Comparison of ENCODE assay signal across 25 mouse cellular contexts in the genomic region with DNA sequence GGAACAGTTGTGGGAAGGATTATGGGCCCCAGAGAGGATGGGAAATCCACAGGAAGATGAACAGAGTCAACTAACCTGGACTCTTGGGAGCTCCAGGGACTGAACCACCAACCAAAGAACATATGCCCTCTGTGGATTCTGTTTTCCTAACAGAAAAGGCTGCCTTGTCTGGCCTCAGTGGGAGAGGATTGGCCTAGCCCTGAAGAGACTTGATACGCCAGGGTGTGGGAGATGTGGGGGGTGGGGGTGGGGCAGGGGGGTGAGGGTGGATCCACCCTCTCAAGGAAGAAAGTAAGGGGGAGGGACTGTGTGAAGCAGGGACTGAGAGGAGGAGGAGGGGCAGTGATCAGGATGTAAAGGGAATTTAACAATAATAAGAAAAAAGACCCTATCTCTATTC. TPM values are rescaled to one million over a fixed set of nuclear protein-coding genes. Genes with fewer than 3 reads are reported as not detected.
DNase-seq lines count a peak whose midpoint lies in the region; ATAC-seq lines count a peak whose summit lies in the region.
"Had no signal": no experiment of that assay in that cellular context is flagged by ENCODE, and none has a peak within 500 bp of the region (broad histone marks: within the 10 kb centered on the region; RNA-seq: fewer than 3 reads in every experiment).

No protein-coding gene starts in this region.

- H3K27ac ChIP-seq in embryonic facial prominence, embryonic 14.5 days (replicated peaks; ENCODE audit: low read depth, low read length), result no peak overlapping the region
- H3K27ac ChIP-seq in embryonic facial prominence, embryonic 10.5 days (replicated peaks), result no peak overlapping the region
- no peak overlapping the region for H3K27ac ChIP-seq in hindbrain, embryonic 11.5 days (ENCODE audit: low read depth, low read length)
- H3K27ac ChIP-seq in hindbrain, embryonic 13.5 days, result no peak overlapping the region
- H3K27ac ChIP-seq in neural tube, embryonic 12.5 days, result no peak overlapping the region
- H3K27ac ChIP-seq: forebrain, embryonic 13.5 days; gastrocnemius, adult 2 months; intestine, embryonic 15.5 days had no signal

- no peaks in the 10 kb centered on the region for H3K4me1 ChIP-seq in embryonic facial prominence, embryonic 14.5 days (ENCODE audit: control insufficient read depth, insufficient read depth, low read length)
- peaks cover 24% of the 10 kb centered on the region for H3K4me1 ChIP-seq in embryonic facial prominence, embryonic 10.5 days
- H3K4me1 ChIP-seq in hindbrain, embryonic 11.5 days (replicated peaks; ENCODE audit: control insufficient read depth, insufficient read depth, low read length), result 0 out of 2 replicates have a peak, but pooled peaks cover 4% of the 10 kb centered on the region
- peaks cover 11% of the 10 kb centered on the region; the same call in 1 of the 2 replicates for H3K4me1 ChIP-seq in hindbrain, embryonic 13.5 days (replicated peaks)
- H3K4me1 ChIP-seq in neural tube, embryonic 12.5 days, result peaks cover 12% of the 10 kb centered on the region
- H3K4me1 ChIP-seq: intestine, embryonic 15.5 days had no signal

- no peak overlapping the region for H3K4me3 ChIP-seq in embryonic facial prominence, embryonic 14.5 days (ENCODE audit: low read depth, low read length)
- H3K4me3 ChIP-seq in embryonic facial prominence, embryonic 10.5 days, result no peak overlapping the region
- H3K4me3 ChIP-seq in hindbrain, embryonic 11.5 days (ENCODE audit: low read depth, low read length), result no peak overlapping the region
- H3K4me3 ChIP-seq in hindbrain, embryonic 13.5 days, result no peak overlapping the region
- H3K4me3 ChIP-seq in neural tube, embryonic 12.5 days, result no peak overlapping the region
- H3K4me3 ChIP-seq: erythroblast, embryonic 14.5 days; forebrain, embryonic 13.5 days; gastrocnemius, adult 2 months; intestine, embryonic 15.5 days had no signal

- 31% methylated on average over 1 of the region's 1 CpGs for WGBS in embryonic facial prominence, embryonic 14.5 days
- 18% methylated on average over 1 of the region's 1 CpGs for WGBS in embryonic facial prominence, embryonic 10.5 days
- WGBS in hindbrain, embryonic 11.5 days, result 22% methylated on average over 1 of the region's 1 CpGs
- WGBS in hindbrain, embryonic 13.5 days, result 28% methylated on average over 1 of the region's 1 CpGs
- WGBS in neural tube, embryonic 12.5 days, result 18% methylated on average over 1 of the region's 1 CpGs

- H3K9ac ChIP-seq in embryonic facial prominence, embryonic 14.5 days (ENCODE audit: low read depth, low read length), result no peak overlapping the region
- H3K9ac ChIP-seq in hindbrain, embryonic 11.5 days (ENCODE audit: low read depth, low read length), result no peak overlapping the region
- no peak overlapping the region for H3K9ac ChIP-seq in hindbrain, embryonic 13.5 days
- no peak overlapping the region for H3K9ac ChIP-seq in neural tube, embryonic 12.5 days
- H3K9ac ChIP-seq: forebrain, embryonic 13.5 days; forebrain, postnatal 0 days; intestine, embryonic 15.5 days had no signal

- H3K4me2 ChIP-seq in embryonic facial prominence, embryonic 14.5 days (ENCODE audit: low read depth, low read length), result no peak overlapping the region
- H3K4me2 ChIP-seq in hindbrain, embryonic 11.5 days (replicated peaks; ENCODE audit: low read depth, low read length), result no peak overlapping the region
- no peak overlapping the region for H3K4me2 ChIP-seq in hindbrain, embryonic 13.5 days
- no peak overlapping the region for H3K4me2 ChIP-seq in neural tube, embryonic 12.5 days (replicated peaks)
- H3K4me2 ChIP-seq: forebrain, embryonic 13.5 days; heart, embryonic 11.5 days; intestine, embryonic 15.5 days had no signal

- H3K36me3 ChIP-seq in embryonic facial prominence, embryonic 14.5 days (ENCODE audit: control insufficient read depth, insufficient read depth, low read length), result no peaks in the 10 kb centered on the region
- peaks cover 11% of the 10 kb centered on the region for H3K36me3 ChIP-seq in embryonic facial prominence, embryonic 10.5 days (replicated peaks)
- no peaks in the 10 kb centered on the region for H3K36me3 ChIP-seq in hindbrain, embryonic 11.5 days (ENCODE audit: control insufficient read depth, insufficient read depth, low read length)
- no peaks in the 10 kb centered on the region for H3K36me3 ChIP-seq in hindbrain, embryonic 13.5 days
- peaks cover 5% of the 10 kb centered on the region for H3K36me3 ChIP-seq in neural tube, embryonic 12.5 days
- H3K36me3 ChIP-seq: G1E; intestine, embryonic 15.5 days had no signal

- DNase-seq in embryonic facial prominence, embryonic 14.5 days (ENCODE audit: low spot score), result no peak
- no peak for DNase-seq in embryonic facial prominence, embryonic 10.5 days (ENCODE audit: low spot score)
- no peak for DNase-seq in hindbrain, embryonic 11.5 days (ENCODE audit: low spot score)
- no peak for DNase-seq in neural tube, embryonic 10.5 days (ENCODE audit: extremely low spot score, low spot score)
- DNase-seq: adrenal gland, postnatal 10 days; adrenal gland, postnatal 36 days; B cell, adult 2 months; cerebellum, adult 18-20 months; cerebellum, adult 9-10 months; cerebellum, postnatal 14 days; forebrain, postnatal 0 days; gastrocnemius, adult 2 months; gastrocnemius, postnatal 14 days; heart, adult 11 months; kidney, adult 11 months had no signal

- ATAC-seq in embryonic facial prominence, embryonic 14.5 days (ENCODE audit: low read depth), result peak; percentile 53; the same call in 1 of the 2 replicates
- peak; percentile 54; the same call in 1 of the 2 replicates for ATAC-seq in hindbrain, embryonic 11.5 days (ENCODE audit: low FRiP score)
- ATAC-seq in hindbrain, embryonic 13.5 days (ENCODE audit: low FRiP score), result no peak
- ATAC-seq in neural tube, embryonic 12.5 days (ENCODE audit: low FRiP score, low read depth), result 0 out of 2 replicates have a peak, but pooled peaks have one; percentile 31
- ATAC-seq: forebrain, embryonic 13.5 days; forebrain, postnatal 0 days; hindbrain, embryonic 16.5 days; intestine, embryonic 15.5 days; Patski had no signal

- no peaks in the 10 kb centered on the region for H3K9me3 ChIP-seq in embryonic facial prominence, embryonic 14.5 days (ENCODE audit: control insufficient read depth, low read length)
- no peaks in the 10 kb centered on the region for H3K9me3 ChIP-seq in embryonic facial prominence, embryonic 10.5 days
- no peaks in the 10 kb centered on the region for H3K9me3 ChIP-seq in hindbrain, embryonic 11.5 days (ENCODE audit: control insufficient read depth, low read length)
- no peaks in the 10 kb centered on the region for H3K9me3 ChIP-seq in hindbrain, embryonic 13.5 days
- no peaks in the 10 kb centered on the region for H3K9me3 ChIP-seq in neural tube, embryonic 12.5 days
- H3K9me3 ChIP-seq: forebrain, embryonic 13.5 days; G1E; intestine, embryonic 15.5 days had no signal

- no peaks in the 10 kb centered on the region for H3K27me3 ChIP-seq in embryonic facial prominence, embryonic 14.5 days (replicated peaks; ENCODE audit: control insufficient read depth, insufficient read depth, low read length)
- no peaks in the 10 kb centered on the region for H3K27me3 ChIP-seq in embryonic facial prominence, embryonic 10.5 days (replicated peaks; ENCODE audit: low read depth, poor library complexity, severe bottlenecking)
- no peaks in the 10 kb centered on the region for H3K27me3 ChIP-seq in hindbrain, embryonic 11.5 days (ENCODE audit: control insufficient read depth, insufficient read depth, low read length)
- no peaks in the 10 kb centered on the region for H3K27me3 ChIP-seq in hindbrain, embryonic 13.5 days
- no peaks in the 10 kb centered on the region for H3K27me3 ChIP-seq in neural tube, embryonic 12.5 days (replicated peaks)
- H3K27me3 ChIP-seq: CH12.LX; forebrain, embryonic 13.5 days; intestine, embryonic 15.5 days; Patski had no signal

RNA-seq across cellular contexts. Expression of gene Plch1, which starts 26.5 kb away (rescaled TPM):
- 2.4 and 2.8 TPM in 2 replicates for polyA plus RNA-seq in embryonic facial prominence, embryonic 14.5 days (2014; fragmentation: Nextera tagmentation; extraction: Ambion mirVana)
- 10.5 and 19.0 TPM in 2 replicates for polyA plus RNA-seq in embryonic facial prominence, embryonic 10.5 days (2016; fragmentation: Nextera tagmentation; extraction: Ambion mirVana)
- 34.6 and 40.3 TPM in 2 replicates for polyA plus RNA-seq in hindbrain, embryonic 11.5 days (2014; fragmentation: Nextera tagmentation; extraction: Ambion mirVana)
- polyA plus RNA-seq in hindbrain, embryonic 13.5 days (2015; fragmentation: Nextera tagmentation; extraction: Ambion mirVana), result 11.1 and 12.2 TPM in 2 replicates
- 23.6 and 24.2 TPM in 2 replicates for polyA plus RNA-seq in neural tube, embryonic 12.5 days (2016; fragmentation: Nextera tagmentation; extraction: Ambion mirVana)
- polyA plus RNA-seq: erythroblast, embryonic 14.5 days; G1E had no signal

RNA-seq across cellular contexts. Expression of gene E130311K13Rik, which starts 56.5 kb away (rescaled TPM):
- polyA plus RNA-seq in embryonic facial prominence, embryonic 14.5 days (2014; fragmentation: Nextera tagmentation; extraction: Ambion mirVana), result 7.0 and 8.5 TPM in 2 replicates
- 2.0 and 2.9 TPM in 2 replicates for polyA plus RNA-seq in embryonic facial prominence, embryonic 10.5 days (2016; fragmentation: Nextera tagmentation; extraction: Ambion mirVana)
- 3.7 TPM in 2 replicates for polyA plus RNA-seq in hindbrain, embryonic 11.5 days (2014; fragmentation: Nextera tagmentation; extraction: Ambion mirVana)
- polyA plus RNA-seq in hindbrain, embryonic 13.5 days (2015; fragmentation: Nextera tagmentation; extraction: Ambion mirVana), result 5.3 and 6.4 TPM in 2 replicates
- 3.9 TPM in 2 replicates for polyA plus RNA-seq in neural tube, embryonic 12.5 days (2016; fragmentation: Nextera tagmentation; extraction: Ambion mirVana)
- polyA plus RNA-seq: erythroblast, embryonic 14.5 days had no signal
